Mouse (Mus musculus) intestine, embryonic 16.5 days (tissue): ENCODE data around the gene Rflna. TPM values are rescaled to one million over a fixed set of nuclear protein-coding genes. Genes with fewer than 3 reads are reported as not detected.

Source experiments
- ATAC-seq: fragments of 200-750 bp; cut with Nextera tagmentation; 2 replicates; pipeline ENCODE4 v1.8.0; 2017; ENCODE audit warnings: moderate TSS enrichment, moderate library complexity
- H3K27ac ChIP-seq: fragments of 300-500 bp; sonication (generic); 2 replicates; pipeline ENCODE4 v1.5.1; 2014; ENCODE audit warnings: mild to moderate bottlenecking, low read length
- H3K27me3 ChIP-seq: fragments of 300-500 bp; sonication (generic); replicated peaks from 2 replicates; pipeline ENCODE4 v1.6.1; 2014; ENCODE audit warnings: low read length, control low read depth, mixed read lengths; ENCODE audit not compliant: control insufficient read depth, insufficient read depth
- H3K36me3 ChIP-seq: fragments of 300-500 bp; sonication (generic); 2 replicates; pipeline ENCODE4 v1.6.1; 2014; ENCODE audit warnings: low read length, control low read depth; ENCODE audit not compliant: control insufficient read depth, insufficient read depth
- H3K4me1 ChIP-seq: fragments of 300-500 bp; sonication (generic); 2 replicates; pipeline ENCODE4 v1.6.1; 2014; ENCODE audit warnings: low read length, control low read depth, mixed read lengths; ENCODE audit not compliant: control insufficient read depth, insufficient read depth
- H3K4me2 ChIP-seq: fragments of 300-500 bp; sonication (generic); 2 replicates; pipeline ENCODE4 v1.6.1; 2014; ENCODE audit warnings: low read depth, low read length, control low read depth
- H3K4me3 ChIP-seq: fragments of 300-500 bp; sonication (generic); 2 replicates; pipeline ENCODE4 v1.5.1; 2014; ENCODE audit warnings: mild to moderate bottlenecking, low read length
- H3K9ac ChIP-seq: fragments of 300-500 bp; sonication (generic); 2 replicates; pipeline ENCODE4 v1.6.1; 2014; ENCODE audit warnings: low read depth, low read length
- H3K9me3 ChIP-seq: fragments of 300-500 bp; sonication (generic); 2 replicates; pipeline ENCODE4 v1.6.1; 2016; ENCODE audit warnings: low read length, control low read depth; ENCODE audit not compliant: control insufficient read depth
- WGBS: fragments of 180-500 bp; shearing (Covaris S2); extraction: QIAGEN DNeasy Blood & Tissue Kit; methylation state at CpG from one replicate; pipeline ENCODE4 v1.1.7; 2014; 5-methylcytosine and 5-hydroxymethylcytosine counted together
- polyA plus RNA-seq: library from polyadenylated mRNA; unstranded; fragments of >200 nt; fragmentation: Nextera tagmentation; extraction: Ambion mirVana; gene quantifications from 2 replicates; pipeline ENCODE4 v1.2.1, GENCODE M21; 2015

Rflna gene
- polyA plus RNA-seq, 1 experiment from 2014 or later, result 1.7 TPM

DNA sequence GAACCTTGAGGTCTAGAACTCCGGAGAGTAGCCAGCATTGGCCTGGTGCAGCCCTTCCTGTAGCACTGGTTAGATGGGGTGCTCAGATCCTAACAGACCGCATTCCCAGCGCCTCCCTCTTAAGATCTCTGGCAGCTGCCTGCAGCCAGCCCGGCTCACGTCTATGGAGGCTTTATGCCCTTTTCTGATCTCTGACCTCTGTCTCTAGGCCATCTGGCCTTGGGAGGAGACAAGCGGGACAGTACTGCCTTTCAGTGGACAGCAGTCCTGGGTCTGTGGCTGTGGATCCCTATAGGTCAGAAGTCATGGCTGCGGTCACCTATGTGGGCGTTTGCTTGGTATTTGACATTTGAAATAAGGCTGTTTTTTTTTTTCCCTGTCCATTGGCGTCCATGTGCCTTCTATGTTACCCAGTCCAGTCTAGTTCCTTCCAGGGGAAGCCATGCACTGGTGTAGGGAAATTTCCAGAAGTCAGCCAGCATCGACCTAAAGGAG, 2.2 kb upstream of the Rflna start:
- Histone ChIP-seq H3K4me2 (no peak overlapping the region), H3K27ac (no peak overlapping the region), H3K4me3 (no peak overlapping the region), H3K4me1 (peaks cover 15% of the 10 kb centered on the region), H3K36me3 (no peaks in the 10 kb centered on the region), H3K9me3 (no peaks in the 10 kb centered on the region), H3K27me3 (peaks cover 16% of the 10 kb centered on the region; the same call in 1 of the 2 replicates), H3K9ac (no peak overlapping the region)
- 70% methylated on average over 10 of the region's 10 CpGs for WGBS
- no peak for ATAC-seq

DNA sequence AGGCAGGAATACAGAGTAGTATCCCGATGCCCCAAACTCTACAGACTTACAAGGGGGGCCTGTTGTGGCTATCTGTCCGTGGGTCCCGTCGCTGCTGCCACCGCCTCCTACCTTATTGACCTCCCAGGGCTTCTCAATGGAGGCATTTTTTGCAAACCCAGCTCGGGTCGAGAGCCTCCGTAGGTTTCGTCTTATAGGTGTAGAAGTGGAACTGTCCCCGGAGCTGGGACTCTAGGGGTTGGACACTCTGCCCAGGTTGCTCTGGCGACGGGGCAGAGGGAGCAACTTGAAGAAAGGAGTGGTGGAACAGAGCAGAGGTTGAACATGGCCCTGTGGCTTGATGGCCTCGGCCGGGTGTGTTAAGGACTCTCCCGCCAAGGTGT, 843 bp downstream of the Rflna start:
- Histone ChIP-seq H3K36me3 (0 out of 2 replicates have a peak, but pooled peaks cover 1% of the 10 kb centered on the region), H3K4me3 (peak overlapping the region; percentile 47), H3K27ac (no peak overlapping the region), H3K4me1 (peaks cover 20% of the 10 kb centered on the region), H3K9me3 (no peaks in the 10 kb centered on the region), H3K27me3 (peaks cover 16% of the 10 kb centered on the region; the same call in 1 of the 2 replicates), H3K4me2 (peak overlapping the region; percentile 80), H3K9ac (peak overlapping the region; percentile 62; the same call in 1 of the 2 replicates)
- no peak for ATAC-seq
- 15% methylated on average over 15 of the region's 15 CpGs for WGBS

DNA sequence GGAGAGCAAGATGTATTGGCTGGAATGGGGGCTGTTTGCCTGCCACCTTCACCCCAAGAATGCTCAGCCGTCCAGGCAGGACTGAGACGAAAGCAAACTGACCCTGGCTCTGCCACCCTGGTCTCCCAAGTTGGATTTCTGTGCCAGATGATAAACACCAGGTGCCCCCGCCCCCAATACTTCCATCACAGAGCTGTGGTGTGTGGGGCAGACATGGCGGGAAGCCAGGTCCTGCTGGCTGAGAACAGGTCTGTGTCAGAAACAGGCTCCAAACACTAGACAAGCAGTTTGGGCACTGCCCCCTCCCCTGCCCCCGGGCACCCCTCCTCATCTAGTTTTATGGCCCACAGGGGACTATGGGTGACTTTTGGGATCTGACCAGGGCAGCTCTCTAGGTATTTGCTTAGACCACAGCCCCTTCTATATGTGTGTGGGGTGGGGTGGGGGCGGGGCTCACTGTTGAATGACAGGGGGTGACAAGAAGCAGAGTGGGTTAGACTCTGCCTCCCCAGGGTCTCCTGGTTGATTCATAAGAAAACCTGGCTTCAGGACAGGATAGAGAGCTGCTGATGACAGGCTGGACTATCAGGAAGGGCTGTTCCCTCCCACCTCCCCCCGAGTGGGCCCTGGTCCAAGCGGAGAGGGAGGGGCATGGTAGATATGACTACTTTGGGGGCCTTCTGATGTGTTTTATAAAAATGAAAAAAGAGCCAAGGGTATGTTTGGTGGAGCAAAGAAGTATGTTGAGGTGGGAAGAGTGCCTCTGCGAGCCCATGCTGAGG, 3.0 kb downstream of the Rflna start:
- Histone ChIP-seq H3K9me3 (no peaks in the 10 kb centered on the region), H3K4me2 (no peak overlapping the region), H3K9ac (no peak overlapping the region), H3K27me3 (peaks cover 16% of the 10 kb centered on the region; the same call in 1 of the 2 replicates), H3K4me3 (no peak overlapping the region), H3K4me1 (peaks cover 20% of the 10 kb centered on the region), H3K36me3 (peaks cover 6% of the 10 kb centered on the region; the same call in 1 of the 2 replicates), H3K27ac (no peak overlapping the region)
- ATAC-seq, result peak; percentile 32; the same call in 1 of the 2 replicates
- 38% methylated on average over 9 of the region's 9 CpGs for WGBS

DNA sequence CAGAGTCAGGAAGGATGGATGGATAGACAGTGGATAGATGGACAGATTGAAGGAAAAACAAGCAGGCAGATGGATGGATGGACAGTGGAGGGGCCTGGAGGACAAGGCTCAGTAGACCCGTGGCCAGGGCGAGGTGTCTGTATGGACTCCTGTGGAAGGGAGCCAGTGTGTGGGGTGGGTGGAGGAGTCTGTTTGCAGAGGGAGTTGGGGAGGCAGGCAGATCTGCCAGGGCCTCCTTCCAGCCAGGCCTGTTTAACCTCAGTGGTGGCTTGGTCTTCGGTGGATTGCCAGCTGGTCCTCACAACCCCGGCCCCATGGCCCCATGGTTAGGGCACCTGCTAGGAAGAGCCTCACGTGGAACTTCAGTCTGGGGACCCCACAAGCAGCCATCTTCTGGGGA, 3.9 kb downstream of the Rflna start:
- WGBS, result 58% methylated on average over 5 of the region's 5 CpGs
- Histone ChIP-seq H3K4me2 (no peak overlapping the region), H3K4me1 (peaks cover 20% of the 10 kb centered on the region), H3K36me3 (peaks cover 6% of the 10 kb centered on the region; the same call in 1 of the 2 replicates), H3K27me3 (peaks cover 16% of the 10 kb centered on the region; the same call in 1 of the 2 replicates), H3K9me3 (no peaks in the 10 kb centered on the region), H3K9ac (no peak overlapping the region), H3K27ac (no peak overlapping the region), H3K4me3 (no peak overlapping the region)
- ATAC-seq, result no peak

DNA sequence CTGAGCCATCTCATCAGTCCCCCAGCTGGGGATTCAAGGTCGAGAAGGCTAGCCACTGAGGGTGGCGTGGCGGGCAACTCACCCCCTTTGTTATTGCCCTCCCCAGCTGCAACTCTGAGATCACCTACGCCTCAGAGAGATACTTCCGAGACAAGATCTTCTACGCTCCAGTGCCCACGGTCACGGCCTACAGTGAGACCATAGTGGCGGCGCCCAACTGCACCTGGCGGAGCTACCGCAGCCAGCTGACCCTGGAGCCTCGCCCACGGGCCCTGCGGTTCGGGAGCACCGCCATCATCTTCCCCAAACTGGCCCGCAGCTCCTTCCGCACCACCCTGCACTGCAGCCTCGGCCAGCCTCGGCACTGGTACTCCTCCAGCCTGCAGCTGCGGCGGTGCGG, 8.1 kb downstream of the Rflna start:
- H3K4me1 ChIP-seq, result 0 out of 2 replicates have a peak, but pooled peaks cover 2% of the 10 kb centered on the region
- 91% methylated on average over 24 of the region's 24 CpGs for WGBS
- H3K9me3 ChIP-seq, result no peaks in the 10 kb centered on the region
- H3K36me3 ChIP-seq, result peaks cover 7% of the 10 kb centered on the region; the same call in 1 of the 2 replicates
- H3K27ac ChIP-seq, result no peak overlapping the region
- no peak overlapping the region for H3K4me3 ChIP-seq
- no peak for ATAC-seq
- no peak overlapping the region for H3K4me2 ChIP-seq
- no peaks in the 10 kb centered on the region for H3K27me3 ChIP-seq
- no peak overlapping the region for H3K9ac ChIP-seq

DNA sequence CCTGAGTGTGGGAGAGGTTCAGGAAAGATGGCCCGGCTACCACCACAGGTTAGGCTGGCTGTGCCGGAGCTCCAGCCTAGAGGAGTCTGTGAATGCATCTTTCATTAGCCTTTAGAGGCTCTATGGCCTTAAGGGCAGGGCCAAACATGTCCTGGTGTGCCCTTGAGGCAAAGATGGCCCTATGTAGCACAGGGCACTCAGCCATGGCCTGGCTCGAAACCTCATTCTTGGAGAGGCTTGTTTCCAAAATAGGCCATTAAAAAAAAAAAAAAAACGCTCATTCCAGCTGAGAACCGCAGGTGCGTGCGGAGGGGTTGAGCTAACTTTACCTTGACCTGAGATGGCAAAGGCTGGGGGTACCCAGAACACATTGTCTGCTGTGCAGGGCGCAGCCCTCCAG, 8.6 kb downstream of the Rflna start:
- Histone ChIP-seq H3K9ac (no peak overlapping the region), H3K36me3 (peaks cover 9% of the 10 kb centered on the region), H3K4me1 (no peaks in the 10 kb centered on the region), H3K9me3 (no peaks in the 10 kb centered on the region), H3K4me2 (no peak overlapping the region), H3K27ac (no peak overlapping the region), H3K27me3 (no peaks in the 10 kb centered on the region), H3K4me3 (no peak overlapping the region)
- 94% methylated on average over 8 of the region's 8 CpGs for WGBS
- no peak for ATAC-seq

DNA sequence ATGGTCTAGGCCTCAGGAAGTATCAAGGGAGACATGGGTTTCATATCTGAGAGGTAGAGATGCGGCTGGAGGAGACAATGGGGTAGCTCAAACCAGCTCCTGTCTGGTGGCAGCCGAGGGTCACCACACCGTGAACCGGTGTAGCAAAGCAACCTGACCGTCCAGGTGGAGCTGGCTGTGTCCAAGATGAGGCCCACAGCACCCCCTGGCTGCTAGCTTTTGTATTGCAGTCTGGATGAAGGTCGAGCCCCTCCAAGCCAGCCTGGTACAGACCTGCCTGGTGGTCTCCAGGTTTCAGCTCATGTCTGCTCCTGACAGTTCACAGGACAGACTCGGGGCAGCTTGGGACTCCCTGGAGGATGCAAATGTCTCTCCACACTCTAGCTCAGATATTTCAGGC, 11.5 kb downstream of the Rflna start:
- Histone ChIP-seq H3K9me3 (no peaks in the 10 kb centered on the region), H3K27ac (no peak overlapping the region), H3K36me3 (peaks cover 19% of the 10 kb centered on the region), H3K4me1 (no peaks in the 10 kb centered on the region), H3K4me3 (no peak overlapping the region), H3K27me3 (no peaks in the 10 kb centered on the region), H3K9ac (no peak overlapping the region), H3K4me2 (no peak overlapping the region)
- 59% methylated on average over 7 of the region's 7 CpGs for WGBS
- 0 out of 2 replicates have a peak, but pooled peaks have one; percentile 16 for ATAC-seq

DNA sequence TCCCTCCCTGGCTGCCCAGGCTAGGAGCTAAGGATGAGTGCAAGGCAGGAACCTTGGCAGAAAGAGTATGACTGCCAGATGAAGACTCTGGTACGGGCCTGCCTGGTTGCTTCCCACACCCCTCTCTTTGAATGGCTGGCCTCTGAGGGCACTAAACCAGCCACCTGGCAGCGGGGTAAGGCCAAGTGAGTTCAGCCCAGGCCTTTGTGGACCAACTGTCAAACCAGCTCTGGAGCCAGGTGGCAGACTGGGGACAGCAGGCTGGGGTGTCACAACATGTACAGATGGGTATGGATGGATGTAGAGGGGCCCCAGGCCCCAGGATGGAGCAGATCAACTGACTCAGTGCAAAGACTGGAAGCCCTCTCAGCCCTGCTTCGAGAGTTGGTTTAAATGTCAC, 12.0 kb downstream of the Rflna start:
- 89% methylated on average over 3 of the region's 3 CpGs for WGBS
- H3K36me3 ChIP-seq, result peaks cover 16% of the 10 kb centered on the region
- ATAC-seq, result no peak
- no peaks in the 10 kb centered on the region for H3K9me3 ChIP-seq
- H3K27ac ChIP-seq, result no peak overlapping the region
- H3K27me3 ChIP-seq, result no peaks in the 10 kb centered on the region
- H3K4me1 ChIP-seq, result no peaks in the 10 kb centered on the region
- H3K4me2 ChIP-seq, result no peak overlapping the region
- no peak overlapping the region for H3K4me3 ChIP-seq
- H3K9ac ChIP-seq, result no peak overlapping the region

DNA sequence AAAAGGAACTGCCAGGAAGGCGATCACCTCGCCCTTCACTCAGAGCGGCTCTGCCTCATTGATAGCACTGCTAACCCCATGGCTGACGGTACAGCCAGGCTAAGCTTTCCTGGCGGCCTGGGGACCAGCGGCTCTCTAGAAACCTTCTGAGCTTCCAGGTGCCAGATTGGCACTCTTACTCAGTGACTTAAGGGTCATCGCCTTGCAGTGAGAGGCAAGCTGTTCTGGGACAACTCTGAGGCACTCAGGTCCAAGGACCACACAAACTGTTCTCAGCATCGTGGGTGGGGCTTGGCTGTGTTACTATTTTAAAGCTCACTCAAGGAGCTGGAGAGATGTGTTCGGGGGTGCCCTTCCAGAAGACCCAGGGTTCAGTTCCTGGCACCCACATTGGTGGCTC, 12.6 kb downstream of the Rflna start:
- no peak overlapping the region for H3K4me3 ChIP-seq
- H3K36me3 ChIP-seq, result peaks cover 16% of the 10 kb centered on the region
- H3K4me2 ChIP-seq, result no peak overlapping the region
- 90% methylated on average over 9 of the region's 9 CpGs for whole genome bisulfite sequencing
- no peaks in the 10 kb centered on the region for H3K4me1 ChIP-seq
- H3K9ac ChIP-seq, result no peak overlapping the region
- H3K9me3 ChIP-seq, result no peaks in the 10 kb centered on the region
- ATAC-seq, result no peak
- no peak overlapping the region for H3K27ac ChIP-seq
- H3K27me3 ChIP-seq, result no peaks in the 10 kb centered on the region
